Mouse (Mus musculus) heart, embryonic 15.5 days (tissue): Measurements from ENCODE around the gene Alad. TPM values are rescaled to one million over a fixed set of nuclear protein-coding genes. Genes with fewer than 3 reads are reported as not detected.

Experiments
- ATAC-seq: fragments of 200-750 bp; cut with Nextera tagmentation; replicated peaks from 2 replicates; pipeline ENCODE4 v1.8.0; 2017; ENCODE audit warnings: low read depth, moderate TSS enrichment; ENCODE audit not compliant: insufficient number of reproducible peaks, insufficient read depth, low FRiP score
- H3K27ac ChIP-seq: fragments of 300-500 bp; sonication (generic); 2 replicates; pipeline ENCODE4 v1.5.1; 2015; ENCODE audit warnings: mild to moderate bottlenecking, inconsistent platforms
- H3K27me3 ChIP-seq: fragments of 300-500 bp; sonication (generic); 2 replicates; pipeline ENCODE4 v1.6.1; 2015; ENCODE audit warnings: inconsistent platforms
- H3K36me3 ChIP-seq: fragments of 300-500 bp; sonication (generic); 2 replicates; pipeline ENCODE4 v1.6.1; 2015; ENCODE audit warnings: mild to moderate bottlenecking, inconsistent platforms
- H3K4me1 ChIP-seq: fragments of 300-500 bp; sonication (generic); replicated peaks from 2 replicates; pipeline ENCODE4 v1.6.1; 2015; ENCODE audit warnings: inconsistent platforms
- H3K4me2 ChIP-seq: fragments of 300-500 bp; sonication (generic); 2 replicates; pipeline ENCODE4 v1.6.1; 2015; ENCODE audit warnings: inconsistent platforms, mild to moderate bottlenecking, moderate library complexity
- H3K4me3 ChIP-seq: fragments of 300-500 bp; sonication (generic); 2 replicates; pipeline ENCODE4 v1.5.1; 2015; ENCODE audit warnings: mild to moderate bottlenecking, inconsistent platforms
- H3K9ac ChIP-seq: fragments of 300-500 bp; sonication (generic); 2 replicates; pipeline ENCODE4 v1.6.1; 2015; ENCODE audit warnings: mild to moderate bottlenecking, inconsistent platforms
- H3K9me3 ChIP-seq: fragments of 300-500 bp; sonication (generic); replicated peaks from 2 replicates; pipeline ENCODE4 v1.6.1; 2016; ENCODE audit warnings: inconsistent platforms
- WGBS: fragments of 180-500 bp; shearing (Covaris S2); methylation state at CpG from one replicate; pipeline ENCODE4 v1.1.7; 2015; ENCODE audit warnings: mixed read lengths; 5-methylcytosine and 5-hydroxymethylcytosine counted together
- polyA plus RNA-seq: library from polyadenylated mRNA; unstranded; fragments of >200 nt; fragmentation: Nextera tagmentation; extraction: Ambion mirVana; gene quantifications from 2 replicates; pipeline ENCODE4 v1.2.1, GENCODE M21; 2015

Alad gene
- polyA plus RNA-seq, 1 experiment from 2014 or later: 56.0 TPM

DNA sequence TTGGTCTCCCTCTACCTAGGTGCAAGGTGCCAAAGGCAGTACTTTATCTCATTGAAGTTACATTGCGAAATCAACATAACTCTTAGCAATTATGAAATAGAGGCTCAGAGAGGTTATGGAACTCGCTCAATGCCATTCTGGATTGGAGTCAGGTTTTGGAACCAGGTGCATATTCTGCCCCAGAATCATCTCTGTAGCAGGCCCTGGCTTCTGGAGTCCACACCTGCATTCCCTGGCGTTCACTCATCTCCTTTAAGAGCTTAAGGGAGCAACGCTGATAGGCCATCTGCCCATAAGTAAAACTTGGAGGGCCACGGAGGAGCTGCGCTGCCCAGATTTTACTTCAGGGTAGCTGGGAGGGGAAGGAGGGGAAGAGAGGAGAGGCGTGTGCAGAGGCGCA is 2.7 kb downstream of the Alad start:
- H3K27ac ChIP-seq: peak overlapping the region; percentile 68
- H3K27me3 ChIP-seq: no peaks in the 10 kb centered on the region
- H3K4me3 ChIP-seq: no peak overlapping the region
- H3K36me3 ChIP-seq: peaks cover 10% of the 10 kb centered on the region
- H3K4me1 ChIP-seq: peaks cover 46% of the 10 kb centered on the region
- H3K4me2 ChIP-seq: no peak overlapping the region
- WGBS: 84% methylated on average over 8 of the region's 8 CpGs
- H3K9me3 ChIP-seq: no peaks in the 10 kb centered on the region
- H3K9ac ChIP-seq: no peak overlapping the region
- no peak for ATAC-seq

DNA sequence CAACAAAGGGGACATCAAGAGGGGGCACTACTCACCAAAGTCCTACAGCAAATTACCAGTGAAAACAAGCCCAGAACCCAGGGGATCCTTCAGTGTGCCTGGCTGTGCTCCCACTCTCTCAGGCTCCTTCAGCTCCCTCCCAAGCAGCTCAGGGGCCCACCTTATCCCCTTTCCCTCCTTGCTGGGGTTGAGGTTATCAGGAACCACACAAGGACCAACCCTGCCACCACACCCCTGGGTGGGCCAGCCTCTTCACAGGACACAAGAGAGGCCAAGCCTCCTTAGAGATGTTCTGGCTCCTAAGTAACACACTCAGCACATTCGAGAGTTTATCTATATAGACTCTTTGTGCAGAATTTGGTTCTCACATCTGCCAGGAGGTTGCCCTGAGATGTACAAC is 3.1 kb downstream of the Alad start:
- H3K27me3 ChIP-seq: no peaks in the 10 kb centered on the region
- no peak overlapping the region for H3K4me3 ChIP-seq
- peaks cover 15% of the 10 kb centered on the region for H3K36me3 ChIP-seq
- 32% methylated on average over 1 of the region's 1 CpGs for WGBS
- peaks cover 46% of the 10 kb centered on the region for H3K4me1 ChIP-seq
- H3K9ac ChIP-seq: no peak overlapping the region
- ATAC-seq: no peak
- H3K4me2 ChIP-seq: 0 out of 2 replicates have a peak overlapping the region, but pooled peaks have one; percentile 24
- no peaks in the 10 kb centered on the region for H3K9me3 ChIP-seq
- H3K27ac ChIP-seq: peak overlapping the region; percentile 68

DNA sequence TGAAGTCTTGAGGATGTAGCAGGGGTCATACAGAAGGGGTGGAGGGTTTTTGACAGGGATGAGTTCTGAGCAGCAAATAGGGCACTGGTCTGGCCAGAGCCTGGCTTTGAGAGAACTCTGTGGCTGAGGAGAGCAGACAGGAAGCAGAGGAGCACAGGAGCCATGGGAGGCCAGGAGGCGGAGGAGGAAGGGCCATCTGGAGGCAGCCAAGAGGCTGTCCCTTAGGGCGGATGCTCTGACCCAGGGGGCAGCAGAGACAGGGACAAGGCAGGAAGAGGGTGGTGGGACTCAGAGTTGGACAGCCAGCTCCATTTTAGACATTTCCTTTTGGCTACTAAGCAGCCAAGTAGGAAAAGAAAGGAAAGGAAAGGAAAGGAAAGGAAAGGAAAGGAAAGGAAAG is 3.6 kb downstream of the Alad start:
- Histone ChIP-seq H3K4me1 (peaks cover 46% of the 10 kb centered on the region), H3K27ac (peak overlapping the region; percentile 68), H3K27me3 (no peaks in the 10 kb centered on the region), H3K9me3 (no peaks in the 10 kb centered on the region), H3K4me2 (0 out of 2 replicates have a peak overlapping the region, but pooled peaks have one; percentile 2), H3K4me3 (no peak overlapping the region), H3K9ac (no peak overlapping the region), H3K36me3 (peaks cover 20% of the 10 kb centered on the region)
- no peak for ATAC-seq
- 42% methylated on average over 2 of the region's 2 CpGs for WGBS

DNA sequence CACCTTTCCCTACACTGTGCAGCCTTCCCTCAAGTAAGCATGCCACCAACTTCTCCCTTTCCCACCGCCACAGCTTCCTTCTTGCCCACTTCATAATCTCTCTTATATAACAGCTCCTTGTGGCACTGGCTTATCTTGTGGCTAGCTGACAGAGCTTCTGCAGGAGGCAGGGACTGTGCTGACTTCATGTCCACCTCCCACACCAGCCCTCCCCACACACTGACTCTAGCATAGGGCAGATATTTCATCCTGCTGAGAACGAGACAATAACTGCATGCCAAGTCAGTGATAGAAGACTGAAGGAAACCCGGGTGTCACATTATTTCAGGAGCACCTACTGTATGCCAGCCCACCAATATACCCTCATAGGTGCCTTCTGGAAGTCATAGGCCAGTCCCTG is 4.2 kb downstream of the Alad start:
- Histone ChIP-seq H3K4me2 (0 out of 2 replicates have a peak overlapping the region, but pooled peaks have one; percentile 2), H3K36me3 (peaks cover 26% of the 10 kb centered on the region), H3K27ac (peak overlapping the region; percentile 68), H3K4me3 (no peak overlapping the region), H3K9me3 (no peaks in the 10 kb centered on the region), H3K27me3 (no peaks in the 10 kb centered on the region), H3K9ac (no peak overlapping the region), H3K4me1 (peaks cover 44% of the 10 kb centered on the region)
- no peak for ATAC-seq
- 36% methylated on average over 3 of the region's 3 CpGs for WGBS

DNA sequence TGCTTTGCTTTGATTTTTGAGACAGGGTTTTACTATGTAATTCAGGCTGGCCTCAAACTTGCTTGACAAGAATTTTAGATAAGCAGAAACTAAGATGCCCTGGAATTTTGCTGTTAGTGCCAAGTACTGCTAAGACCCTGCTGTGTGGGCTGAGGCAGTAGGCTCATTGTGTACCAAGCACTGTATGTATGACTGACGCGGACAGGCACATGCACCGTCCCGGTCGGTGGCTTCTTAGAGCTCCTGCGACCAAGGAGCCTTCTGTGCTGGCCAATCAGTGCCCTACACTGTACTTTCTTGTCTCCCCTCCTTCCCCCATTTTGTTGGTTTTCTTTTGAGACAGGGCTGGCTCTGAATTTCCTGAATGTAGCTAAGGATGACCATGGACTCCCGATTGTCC is 4.7 kb downstream of the Alad start:
- Histone ChIP-seq H3K9me3 (no peaks in the 10 kb centered on the region), H3K4me2 (no peak overlapping the region), H3K9ac (no peak overlapping the region), H3K4me1 (peaks cover 43% of the 10 kb centered on the region), H3K36me3 (peaks cover 30% of the 10 kb centered on the region), H3K27ac (peak overlapping the region; percentile 68), H3K4me3 (no peak overlapping the region), H3K27me3 (no peaks in the 10 kb centered on the region)
- ATAC-seq: no peak
- 67% methylated on average over 7 of the region's 7 CpGs for WGBS

DNA sequence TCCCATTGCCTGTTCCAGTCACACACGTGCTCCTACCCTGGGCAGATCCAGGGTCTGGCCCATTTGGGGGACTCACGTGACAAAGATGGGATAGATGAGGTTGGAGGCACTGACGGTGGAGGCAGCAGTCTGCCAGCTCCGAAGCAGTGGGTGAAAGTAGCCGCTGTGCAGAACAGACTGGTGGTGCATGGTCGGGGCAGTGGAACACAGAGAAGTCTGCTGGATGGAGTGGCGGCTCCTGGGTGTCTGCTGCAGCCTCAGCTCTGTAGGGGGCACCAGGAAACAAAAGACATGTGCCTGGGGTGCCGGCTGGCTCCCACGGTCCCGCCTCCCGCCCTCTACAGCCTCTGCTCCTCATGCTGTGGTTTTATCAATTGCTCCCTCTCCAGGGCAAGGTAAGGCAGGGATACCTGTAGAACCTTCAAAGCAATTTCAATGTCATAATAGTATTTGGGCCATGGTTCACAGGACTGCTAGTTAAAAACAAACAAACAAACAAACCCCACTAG is 5.7 kb downstream of the Alad start:
- ATAC-seq: no peak
- Histone ChIP-seq H3K27ac (no peak overlapping the region), H3K27me3 (no peaks in the 10 kb centered on the region), H3K9ac (no peak overlapping the region), H3K4me1 (peaks cover 40% of the 10 kb centered on the region), H3K4me2 (no peak overlapping the region), H3K9me3 (no peaks in the 10 kb centered on the region), H3K4me3 (no peak overlapping the region), H3K36me3 (peaks cover 39% of the 10 kb centered on the region)
- WGBS: 59% methylated on average over 11 of the region's 11 CpGs

DNA sequence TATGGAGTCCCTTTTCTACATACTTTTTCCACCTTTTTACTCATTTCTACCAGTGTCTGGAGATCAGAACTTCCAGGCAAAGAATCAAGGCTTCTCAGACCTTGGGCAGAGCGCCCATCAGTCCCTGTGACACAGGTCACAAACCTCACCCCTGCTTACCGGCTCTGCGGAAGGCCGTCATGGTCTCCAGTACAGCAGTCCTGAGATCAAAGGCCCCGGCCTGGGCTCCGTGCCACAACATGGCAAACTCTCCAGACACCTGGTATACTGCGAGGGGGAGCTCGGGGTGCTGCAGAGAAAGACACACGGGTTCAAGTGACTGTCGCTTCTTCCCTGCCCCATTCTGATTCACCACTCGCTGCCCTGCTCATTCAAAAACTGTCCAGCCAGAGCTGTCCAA is 9.8 kb downstream of the Alad start:
- Histone ChIP-seq H3K27me3 (no peaks in the 10 kb centered on the region), H3K9ac (no peak overlapping the region), H3K36me3 (peaks cover 52% of the 10 kb centered on the region), H3K4me2 (no peak overlapping the region), H3K4me3 (no peak overlapping the region), H3K9me3 (no peaks in the 10 kb centered on the region), H3K27ac (no peak overlapping the region), H3K4me1 (peaks cover 6% of the 10 kb centered on the region)
- 81% methylated on average over 11 of the region's 11 CpGs for WGBS
- no peak for ATAC-seq

DNA sequence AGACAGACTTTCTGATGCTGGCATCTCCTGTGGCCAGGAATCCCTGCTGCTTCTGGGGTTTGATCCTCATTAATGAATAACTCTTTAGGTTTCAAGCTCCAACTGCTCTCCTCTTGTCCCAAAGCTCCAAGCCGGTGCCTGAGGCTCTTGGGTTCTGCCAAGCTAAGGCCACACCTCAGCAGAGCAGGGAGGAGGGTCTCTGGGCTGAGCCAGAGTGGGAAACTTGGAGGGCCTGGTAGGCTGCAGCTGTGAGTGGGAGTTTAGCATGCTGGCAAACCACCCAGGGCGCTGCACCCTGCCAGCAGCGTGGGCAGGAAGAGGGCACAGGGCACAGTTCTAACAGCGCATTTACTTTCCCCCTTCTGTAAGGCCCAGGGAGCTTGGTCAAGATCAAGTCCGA is 10.9 kb downstream of the Alad start:
- 0 out of 2 replicates have a peak, but pooled peaks cover under 1% of the 10 kb centered on the region for H3K4me1 ChIP-seq
- WGBS: 84% methylated on average over 5 of the region's 5 CpGs
- no peak overlapping the region for H3K27ac ChIP-seq
- no peak overlapping the region for H3K4me3 ChIP-seq
- H3K27me3 ChIP-seq: no peaks in the 10 kb centered on the region
- no peak overlapping the region for H3K4me2 ChIP-seq
- peaks cover 52% of the 10 kb centered on the region for H3K36me3 ChIP-seq
- no peak overlapping the region for H3K9ac ChIP-seq
- H3K9me3 ChIP-seq: no peaks in the 10 kb centered on the region
- ATAC-seq: no peak

DNA sequence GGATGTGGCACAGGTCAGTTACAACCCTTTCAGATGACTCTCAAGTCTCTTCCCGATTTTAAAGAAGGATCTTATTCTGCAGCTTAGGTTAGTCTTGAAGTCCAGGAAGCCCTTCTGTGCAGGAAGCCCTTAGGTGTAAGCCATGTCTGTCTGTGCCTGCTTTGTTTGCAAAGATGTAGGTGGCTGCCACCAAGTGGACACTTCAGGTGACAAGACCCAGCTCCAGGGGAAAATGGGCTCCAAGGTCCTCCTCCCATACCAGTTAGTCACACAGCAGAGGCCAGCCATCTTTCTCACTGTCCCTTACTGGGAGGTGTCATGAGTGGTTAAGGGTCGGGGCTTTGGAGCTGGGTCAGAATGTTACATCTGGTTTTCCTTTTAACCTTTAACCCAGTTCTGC is 12.9 kb downstream of the Alad start:
- no peak for ATAC-seq
- H3K27me3 ChIP-seq: no peaks in the 10 kb centered on the region
- H3K9ac ChIP-seq: no peak overlapping the region
- H3K36me3 ChIP-seq: peaks cover 40% of the 10 kb centered on the region
- H3K4me3 ChIP-seq: no peak overlapping the region
- no peak overlapping the region for H3K27ac ChIP-seq
- H3K4me2 ChIP-seq: no peak overlapping the region
- WGBS: 53% methylated on average over 2 of the region's 2 CpGs
- H3K4me1 ChIP-seq: peaks cover 8% of the 10 kb centered on the region; the same call in 1 of the 2 replicates
- H3K9me3 ChIP-seq: no peaks in the 10 kb centered on the region

DNA sequence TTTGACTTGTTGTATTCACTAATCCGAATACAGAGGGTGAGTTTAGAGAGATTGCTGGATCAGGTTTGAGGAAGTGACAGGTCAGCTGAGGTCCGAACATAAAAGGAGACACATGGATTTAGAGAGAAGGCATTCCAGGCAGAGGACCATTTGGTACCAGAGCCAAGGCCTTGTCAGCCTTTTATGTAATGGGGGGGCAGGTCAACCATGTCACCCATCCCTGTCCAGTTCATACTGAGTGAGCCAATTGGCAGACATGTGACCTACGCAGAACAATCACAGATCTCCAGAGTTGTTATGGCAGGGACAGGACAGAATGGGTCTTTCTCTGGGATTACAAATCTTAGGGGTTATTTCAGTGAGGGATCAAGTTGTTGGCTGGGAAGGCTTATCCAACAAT is 13.7 kb downstream of the Alad start:
- 76% methylated on average over 3 of the region's 3 CpGs for WGBS
- H3K36me3 ChIP-seq: peaks cover 32% of the 10 kb centered on the region
- ATAC-seq: no peak

DNA sequence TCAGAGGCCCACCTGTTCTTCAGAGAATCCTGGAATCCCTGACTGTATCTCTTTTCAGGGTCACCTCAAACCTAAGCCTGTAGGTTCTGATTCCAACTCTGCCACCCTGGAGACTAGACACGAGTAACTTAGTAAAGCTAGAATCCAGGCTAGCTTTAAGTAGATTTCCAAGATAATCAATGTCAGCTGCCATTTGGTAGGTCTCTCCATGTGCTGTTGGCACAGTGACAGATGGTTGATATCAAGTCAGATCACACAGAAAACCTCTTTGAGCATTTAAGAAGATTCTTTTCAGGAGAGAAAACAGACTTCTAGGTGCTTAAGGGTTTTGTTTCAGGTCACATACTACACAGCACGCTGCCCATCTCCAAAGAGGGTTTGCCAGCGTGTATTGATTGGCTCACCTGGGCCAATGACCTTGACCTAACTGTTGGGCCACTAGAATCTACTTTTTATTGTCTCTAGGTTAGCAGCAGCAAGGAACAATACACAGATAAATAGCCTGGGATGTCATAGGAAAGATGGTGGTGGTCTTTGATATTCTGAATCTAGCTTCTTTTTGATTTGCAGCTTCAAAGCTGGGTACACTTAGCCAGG is 16.2 kb downstream of the Alad start, which contains the start of gene Hdhd3:
TSS of gene Hdhd3 (minus strand) at position 94 of the 597 bp plus-strand sequence.
- peak within 1 kb of the TSS; percentile 81 for H3K9ac ChIP-seq
- peak within 1 kb of the TSS; percentile 65 for H3K4me2 ChIP-seq
- H3K9me3 ChIP-seq: no peaks in the 10 kb centered on the region
- peaks cover 18% of the 10 kb centered on the region; the same call in 1 of the 2 replicates for H3K36me3 ChIP-seq
- 78% methylated on average over 3 of the region's 3 CpGs for WGBS
- H3K4me1 ChIP-seq: peaks cover 14% of the 10 kb centered on the region
- peak within 1 kb of the TSS; percentile 81 for H3K27ac ChIP-seq
- peak within 1 kb of the TSS; percentile 92 for H3K4me3 ChIP-seq
- H3K27me3 ChIP-seq: no peaks in the 10 kb centered on the region
- ATAC-seq: no peak

More for the DNA sequence above, 13.7 kb downstream of the Alad start:
- Histone ChIP-seq H3K4me2 (no peak overlapping the region), H3K27me3 (no peaks in the 10 kb centered on the region), H3K9me3 (no peaks in the 10 kb centered on the region), H3K4me3 (no peak overlapping the region), H3K4me1 (peaks cover 12% of the 10 kb centered on the region), H3K9ac (no peak overlapping the region), H3K27ac (no peak overlapping the region)

DNA sequence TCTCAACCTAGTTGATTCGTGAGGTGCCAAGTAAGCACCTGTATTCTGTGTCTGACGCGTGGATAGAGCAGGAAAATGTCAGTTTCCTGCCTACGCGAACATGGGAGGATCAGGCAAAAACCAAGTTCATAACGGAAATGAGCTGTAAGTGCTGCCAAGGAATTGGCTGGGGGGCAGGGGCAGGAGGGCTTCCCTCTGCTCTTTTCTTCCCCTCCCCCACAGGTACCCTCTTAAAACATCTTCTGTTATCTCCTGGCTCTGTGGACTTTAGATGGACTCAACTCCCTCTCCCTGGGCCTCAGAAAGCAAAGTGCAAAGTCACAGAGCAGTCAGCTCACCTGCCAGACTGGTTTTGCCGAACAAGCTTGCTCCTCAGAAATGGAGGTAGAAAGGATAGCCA is 16.7 kb downstream of the Alad start:
- 71% methylated on average over 7 of the region's 7 CpGs for WGBS
- Histone ChIP-seq H3K27ac (no peak overlapping the region), H3K9ac (no peak overlapping the region), H3K4me1 (peaks cover 14% of the 10 kb centered on the region), H3K4me3 (no peak overlapping the region), H3K4me2 (no peak overlapping the region), H3K36me3 (peaks cover 17% of the 10 kb centered on the region; the same call in 1 of the 2 replicates), H3K9me3 (no peaks in the 10 kb centered on the region), H3K27me3 (no peaks in the 10 kb centered on the region)
- ATAC-seq: no peak
